In the genomic region with DNA sequence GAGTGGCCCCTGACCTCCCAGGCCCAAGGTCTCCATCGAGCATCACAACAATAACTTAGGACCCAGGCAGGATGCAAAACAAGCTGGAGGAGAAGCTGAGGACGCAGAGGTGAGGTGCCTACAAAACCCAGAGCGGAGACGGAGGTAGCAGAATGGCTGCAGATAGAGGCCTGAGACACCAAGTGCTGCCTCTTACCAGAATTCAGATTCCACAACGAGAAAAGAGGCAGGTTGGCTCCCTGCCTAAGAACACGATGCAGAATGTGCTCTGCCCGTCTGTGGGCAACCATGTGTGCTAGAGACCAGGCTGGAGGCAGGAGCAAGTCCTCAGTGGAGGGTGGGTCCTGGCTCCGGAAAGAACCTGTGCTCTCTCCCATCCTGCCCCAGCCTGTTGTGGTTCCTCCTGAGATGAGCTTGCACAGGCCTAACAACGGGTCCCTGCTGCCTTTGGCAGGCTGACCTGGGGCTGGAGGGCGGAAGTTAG, we compare ENCODE assay signal across 8 mouse cellular contexts. TPM values are rescaled to one million over a fixed set of nuclear protein-coding genes. Genes with fewer than 3 reads are reported as not detected.
DNase-seq lines count a peak whose midpoint lies in the region; ATAC-seq and TF ChIP-seq lines count a peak whose summit lies in the region.

No protein-coding gene starts in this region.

- no peaks in the 10 kb centered on the region for H3K27me3 ChIP-seq in liver, adult 2 months (ENCODE audit: control insufficient read depth, insufficient read depth, low read length)
- H3K27me3 ChIP-seq in heart, embryonic 14.5 days (ENCODE audit: control insufficient read depth, insufficient read depth, low read length), result no peaks in the 10 kb centered on the region
- no peaks in the 10 kb centered on the region for H3K27me3 ChIP-seq in limb, embryonic 11.5 days (ENCODE audit: control insufficient read depth, insufficient read depth, low read length)
- no peaks in the 10 kb centered on the region for H3K27me3 ChIP-seq in neural tube, embryonic 15.5 days (replicated peaks)

- no peak overlapping the region for H3K9ac ChIP-seq in liver, adult 2 months (ENCODE audit: low read depth, low read length)
- H3K9ac ChIP-seq in heart, embryonic 14.5 days (ENCODE audit: low read length), result peak overlapping the region; percentile 85
- no peak overlapping the region for H3K9ac ChIP-seq in limb, embryonic 11.5 days (ENCODE audit: low read length)
- H3K9ac ChIP-seq in neural tube, embryonic 15.5 days (replicated peaks), result no peak overlapping the region; the same call in 1 of the 2 replicates

- peaks cover 23% of the 10 kb centered on the region for H3K79me2 ChIP-seq in liver, adult 2 months (ENCODE audit: control insufficient read depth, insufficient read depth, low read length)

- H3K27ac ChIP-seq in liver, adult 2 months (replicated peaks; ENCODE audit: insufficient read depth, low read depth, low read length), result peak overlapping the region; percentile 73; the same call in 1 of the 2 replicates
- H3K27ac ChIP-seq in heart, embryonic 14.5 days (replicated peaks in 1 of 2; ENCODE audit: control insufficient read depth in 1 of 2, insufficient read depth in 1 of 2, low read depth in 2 of 2, low read length in 2 of 2), result peak overlapping the region; percentile 71 to 87
- peak overlapping the region; percentile 22; the same call in 1 of the 2 replicates for H3K27ac ChIP-seq in limb, embryonic 11.5 days (replicated peaks; ENCODE audit: low read depth, low read length)
- H3K27ac ChIP-seq in neural tube, embryonic 15.5 days (replicated peaks), result peak overlapping the region; percentile 48; the same call in 1 of the 2 replicates

- H3K4me2 ChIP-seq in heart, embryonic 14.5 days (ENCODE audit: low read length), result peak overlapping the region; percentile 100
- H3K4me2 ChIP-seq in limb, embryonic 11.5 days (ENCODE audit: low read depth, severe bottlenecking), result peak overlapping the region; percentile 99; the same call in 1 of the 2 replicates
- peak overlapping the region; percentile 95 for H3K4me2 ChIP-seq in neural tube, embryonic 15.5 days

- no peak for DNase-seq in liver, adult 2 months (ENCODE audit: extremely low read depth, low read depth, low spot score)
- DNase-seq in liver, result no peak
- DNase-seq in limb, embryonic 11.5 days (ENCODE audit: low spot score), result no peak
- DNase-seq in retina, embryonic 14.5 days (ENCODE audit: low spot score), result no peak
- DNase-seq in embryo, embryonic 10 days (ENCODE audit: low spot score), result no peak
- no peak for DNase-seq in embryo, embryonic 11 days

- no peak for TF ChIP-seq POLR2A in liver, adult 2 months (IDR thresholded peaks at IDR 0.05; ENCODE audit: extremely low read depth, insufficient read depth, low read length)

- H3K9me3 ChIP-seq in heart, embryonic 14.5 days (ENCODE audit: control insufficient read depth, low read length), result no peaks in the 10 kb centered on the region
- H3K9me3 ChIP-seq in limb, embryonic 11.5 days (ENCODE audit: control insufficient read depth, low read length), result no peaks in the 10 kb centered on the region
- no peaks in the 10 kb centered on the region for H3K9me3 ChIP-seq in neural tube, embryonic 15.5 days (replicated peaks)

- peaks cover 17% of the 10 kb centered on the region for H3K4me1 ChIP-seq in liver, adult 2 months (ENCODE audit: control insufficient read depth, insufficient read depth, low read length)
- H3K4me1 ChIP-seq in heart, embryonic 14.5 days (ENCODE audit: control insufficient read depth in 2 of 2, insufficient read depth in 2 of 2, low read length in 2 of 2), result peaks cover 12 to 43% of the 10 kb centered on the region in 2 experiments; a peak in 3 of 4 replicates
- H3K4me1 ChIP-seq in limb, embryonic 11.5 days (ENCODE audit: control insufficient read depth, insufficient read depth, low read length), result peaks cover 35% of the 10 kb centered on the region
- H3K4me1 ChIP-seq in neural tube, embryonic 15.5 days, result peaks cover 64% of the 10 kb centered on the region

- H3K4me3 ChIP-seq in liver, adult 2 months (ENCODE audit: insufficient read depth, low read depth, low read length), result no peak overlapping the region; the same call in 1 of the 2 replicates
- H3K4me3 ChIP-seq in heart, embryonic 14.5 days (ENCODE audit: control insufficient read depth in 1 of 2, insufficient read depth in 1 of 2, low read depth in 1 of 2, low read length in 2 of 2), result peak overlapping the region; percentile 13 to 52
- H3K4me3 ChIP-seq in limb, embryonic 11.5 days (ENCODE audit: low read depth, low read length), result 0 out of 2 replicates have a peak overlapping the region, but pooled peaks have one; percentile 7
- H3K4me3 ChIP-seq in neural tube, embryonic 15.5 days (replicated peaks), result no peak overlapping the region

- WGBS in liver, adult 2 months, result 51% methylated on average over 10 of the region's 10 CpGs
- WGBS in heart, embryonic 14.5 days, result 62% methylated on average over 10 of the region's 10 CpGs
- WGBS in limb, embryonic 11.5 days, result 85% methylated on average over 10 of the region's 10 CpGs
- 84% methylated on average over 10 of the region's 10 CpGs for WGBS in neural tube, embryonic 15.5 days

- ATAC-seq in heart, embryonic 14.5 days (ENCODE audit: insufficient number of reproducible peaks, insufficient read depth, low FRiP score, low read depth), result no peak
- no peak for ATAC-seq in limb, embryonic 11.5 days (ENCODE audit: insufficient number of reproducible peaks, low FRiP score, low TSS enrichment, low read depth)
- no peak for ATAC-seq in neural tube, embryonic 15.5 days (ENCODE audit: low FRiP score)

- no peak for TF ChIP-seq CTCF in liver, adult 2 months (IDR thresholded peaks at IDR 0.05; ENCODE audit: low read depth, low read length)

- peaks cover 25% of the 10 kb centered on the region for H3K36me3 ChIP-seq in liver, adult 2 months (ENCODE audit: control insufficient read depth, insufficient read depth, low read length)
- H3K36me3 ChIP-seq in heart, embryonic 14.5 days (ENCODE audit: control insufficient read depth, insufficient read depth, low read length), result peaks cover 66% of the 10 kb centered on the region
- peaks cover 21% of the 10 kb centered on the region for H3K36me3 ChIP-seq in limb, embryonic 11.5 days (ENCODE audit: control insufficient read depth, insufficient read depth, low read length)
- peaks cover 36% of the 10 kb centered on the region for H3K36me3 ChIP-seq in neural tube, embryonic 15.5 days

RNA-seq across cellular contexts. Expression of a gene that starts 4.2 kb away (rescaled TPM):
- 7.6 and 14.0 TPM in 2 replicates for total RNA-seq in liver, adult 2 months (2014; rRNA removed)
- 44.8 and 63.8 TPM in 2 replicates for polyA plus RNA-seq in liver, adult 2 months (2012; rRNA removed)
- polyA plus RNA-seq in heart, embryonic 14.5 days (2014; fragmentation: Nextera tagmentation; extraction: Ambion mirVana), result 15.3 and 17.3 TPM in 2 replicates
- polyA plus RNA-seq in limb, embryonic 11.5 days (2014; fragmentation: Nextera tagmentation; extraction: Ambion mirVana), result 29.1 and 32.2 TPM in 2 replicates
- polyA plus RNA-seq in neural tube, embryonic 15.5 days (2015; fragmentation: Nextera tagmentation; extraction: Ambion mirVana), result 21.0 and 23.4 TPM in 2 replicates

RNA-seq across cellular contexts. Expression of a gene that starts 4.4 kb away (rescaled TPM):
- total RNA-seq in liver, adult 2 months (2014; rRNA removed), result 10.2 and 16.4 TPM in 2 replicates
- 46.2 and 53.6 TPM in 2 replicates for polyA plus RNA-seq in liver, adult 2 months (2012; rRNA removed)
- polyA plus RNA-seq in heart, embryonic 14.5 days (2014; fragmentation: Nextera tagmentation; extraction: Ambion mirVana), result 16.7 and 22.4 TPM in 2 replicates
- 14.9 and 17.4 TPM in 2 replicates for polyA plus RNA-seq in limb, embryonic 11.5 days (2014; fragmentation: Nextera tagmentation; extraction: Ambion mirVana)
- polyA plus RNA-seq in neural tube, embryonic 15.5 days (2015; fragmentation: Nextera tagmentation; extraction: Ambion mirVana), result 12.7 and 18.3 TPM in 2 replicates

RNA-seq across cellular contexts. Expression of a gene that starts 11.2 kb away (rescaled TPM):
- not detected in 2 replicates for total RNA-seq in liver, adult 2 months (2014; rRNA removed)
- 0.09 TPM in 1 of 2 replicates, not detected in the other for polyA plus RNA-seq in liver, adult 2 months (2012; rRNA removed)
- 0.26 and 0.27 TPM in 2 replicates for polyA plus RNA-seq in heart, embryonic 14.5 days (2014; fragmentation: Nextera tagmentation; extraction: Ambion mirVana)
- not detected in 2 replicates for polyA plus RNA-seq in limb, embryonic 11.5 days (2014; fragmentation: Nextera tagmentation; extraction: Ambion mirVana)
- 0.35 and 0.45 TPM in 2 replicates for polyA plus RNA-seq in neural tube, embryonic 15.5 days (2015; fragmentation: Nextera tagmentation; extraction: Ambion mirVana)

RNA-seq across cellular contexts. Expression of a gene that starts 29.4 kb away (rescaled TPM):
- 3.4 and 4.4 TPM in 2 replicates for total RNA-seq in liver, adult 2 months (2014; rRNA removed)
- polyA plus RNA-seq in liver, adult 2 months (2012; rRNA removed), result 11.8 and 17.9 TPM in 2 replicates
- 16.7 and 17.2 TPM in 2 replicates for polyA plus RNA-seq in heart, embryonic 14.5 days (2014; fragmentation: Nextera tagmentation; extraction: Ambion mirVana)
- polyA plus RNA-seq in limb, embryonic 11.5 days (2014; fragmentation: Nextera tagmentation; extraction: Ambion mirVana), result 19.0 and 19.4 TPM in 2 replicates
- 19.1 and 21.7 TPM in 2 replicates for polyA plus RNA-seq in neural tube, embryonic 15.5 days (2015; fragmentation: Nextera tagmentation; extraction: Ambion mirVana)

RNA-seq across cellular contexts. Expression of a gene that starts 33.2 kb away (rescaled TPM):
- 5.1 and 5.8 TPM in 2 replicates for total RNA-seq in liver, adult 2 months (2014; rRNA removed)
- 5.3 and 8.3 TPM in 2 replicates for polyA plus RNA-seq in liver, adult 2 months (2012; rRNA removed)
- 66.5 and 67.1 TPM in 2 replicates for polyA plus RNA-seq in heart, embryonic 14.5 days (2014; fragmentation: Nextera tagmentation; extraction: Ambion mirVana)
- polyA plus RNA-seq in limb, embryonic 11.5 days (2014; fragmentation: Nextera tagmentation; extraction: Ambion mirVana), result 5.8 and 6.1 TPM in 2 replicates
- 15.9 and 18.6 TPM in 2 replicates for polyA plus RNA-seq in neural tube, embryonic 15.5 days (2015; fragmentation: Nextera tagmentation; extraction: Ambion mirVana)

Comparison
In these comparisons a context has a peak if more than half of its experiments do, and no peak if none do; other contexts are left out.
1. H3K27ac ChIP-seq: peak in every context shown above with its lines; median percentile 79 in heart, embryonic 14.5 days; 73 in liver, adult 2 months; 48 in neural tube, embryonic 15.5 days; 22 in limb, embryonic 11.5 days.
2. H3K4me3 ChIP-seq: peak in heart, embryonic 14.5 days (2 of 2) and limb, embryonic 11.5 days (single experiment); none in liver, adult 2 months (single experiment) and neural tube, embryonic 15.5 days (single experiment).
3. Peak in every context shown above with its lines, with median percentiles within 50 percentile points of each other: H3K4me2 ChIP-seq.